Mouse (Mus musculus) forebrain, embryonic 11.5 days (tissue): ENCODE measurements around the gene Plb1. TPM values are rescaled to one million over a fixed set of nuclear protein-coding genes. Genes with fewer than 3 reads are reported as not detected.

Experiments used
- ATAC-seq: fragments of 200-750 bp; cut with Nextera tagmentation; replicated peaks from 2 replicates; pipeline ENCODE4 v1.8.0; 2017; ENCODE audit warnings: moderate TSS enrichment; ENCODE audit not compliant: low FRiP score
- DNase-seq: peaks from one replicate; pipeline ENCODE4 v3.0.0-alpha.2; 2017; ENCODE audit warnings: low spot score
- H3K27ac ChIP-seq: fragments of 300-500 bp; sonication (generic); 2 replicates; pipeline ENCODE4 v1.5.1; 2014; ENCODE audit warnings: low read depth, low read length
- H3K27me3 ChIP-seq: fragments of 300-500 bp; sonication (generic); 2 replicates; pipeline ENCODE4 v1.6.1; 2014; ENCODE audit warnings: mild to moderate bottlenecking, low read length, mixed read lengths; ENCODE audit not compliant: control insufficient read depth, insufficient read depth
- H3K36me3 ChIP-seq: fragments of 300-500 bp; sonication (generic); 2 replicates; pipeline ENCODE4 v1.6.1; 2014; ENCODE audit warnings: mild to moderate bottlenecking, low read length, moderate library complexity, mixed read lengths; ENCODE audit not compliant: control insufficient read depth, insufficient read depth
- H3K4me1 ChIP-seq: fragments of 300-500 bp; sonication (generic); replicated peaks from 2 replicates; pipeline ENCODE4 v1.6.1; 2014; ENCODE audit warnings: low read length, mixed read lengths; ENCODE audit not compliant: control insufficient read depth, insufficient read depth
- H3K4me2 ChIP-seq: fragments of 300-500 bp; sonication (generic); 2 replicates; pipeline ENCODE4 v1.6.1; 2014; ENCODE audit warnings: low read depth, mild to moderate bottlenecking, low read length, moderate library complexity, mixed read lengths; ENCODE audit not compliant: severe bottlenecking
- H3K4me3 ChIP-seq: fragments of 300-500 bp; sonication (generic); 2 replicates; pipeline ENCODE4 v1.5.1; 2014; ENCODE audit warnings: low read depth, low read length
- H3K9ac ChIP-seq: fragments of 300-500 bp; sonication (generic); 2 replicates; pipeline ENCODE4 v1.6.1; 2014; ENCODE audit warnings: low read length
- H3K9me3 ChIP-seq: fragments of 300-500 bp; sonication (generic); 2 replicates; pipeline ENCODE4 v1.6.1; 2016; ENCODE audit warnings: low read length, mixed read lengths; ENCODE audit not compliant: control insufficient read depth
- WGBS: fragments of 180-500 bp; shearing (Covaris S2); extraction: QIAGEN DNeasy Blood & Tissue Kit; methylation state at CpG from one replicate; pipeline ENCODE4 v1.1.7; 2014; 5-methylcytosine and 5-hydroxymethylcytosine counted together
- polyA plus RNA-seq: library from polyadenylated mRNA; unstranded; fragments of >200 nt; fragmentation: Nextera tagmentation; extraction: Ambion mirVana; gene quantifications from 2 replicates; pipeline ENCODE4 v1.2.1, GENCODE M21; 2014

The Plb1 gene
- polyA plus RNA-seq, 1 experiment from 2014 or later = 0.24 TPM

DNA sequence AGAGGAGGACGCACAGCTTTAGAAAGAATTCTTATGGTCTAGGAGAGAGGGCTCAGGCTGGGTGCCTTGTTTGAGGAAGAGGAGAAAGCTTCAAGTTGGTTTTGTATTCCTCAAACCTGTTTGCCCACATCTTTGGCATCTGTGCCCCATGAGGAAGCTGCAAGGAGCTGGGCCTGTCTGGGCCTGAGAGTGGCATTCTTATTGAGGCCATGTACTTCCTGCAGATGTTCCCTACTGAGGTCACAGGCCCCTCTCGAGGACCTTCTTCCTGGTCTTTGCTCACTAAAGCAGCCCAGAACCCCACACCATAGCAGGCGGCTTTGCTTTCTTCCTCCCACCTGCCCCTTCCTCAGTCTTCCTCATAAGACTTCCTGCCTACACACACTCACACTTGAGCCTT lies 33.4 kb upstream of the Plb1 start:
- Histone ChIP-seq H3K9ac (no peak overlapping the region), H3K4me3 (no peak overlapping the region), H3K27me3 (no peaks in the 10 kb centered on the region), H3K4me2 (no peak overlapping the region), H3K4me1 (no peaks in the 10 kb centered on the region), H3K36me3 (no peaks in the 10 kb centered on the region), H3K9me3 (no peaks in the 10 kb centered on the region), H3K27ac (no peak overlapping the region)
- 84% methylated on average over 3 of the region's 3 CpGs for WGBS
- DNase-seq = no peak
- ATAC-seq = no peak

DNA sequence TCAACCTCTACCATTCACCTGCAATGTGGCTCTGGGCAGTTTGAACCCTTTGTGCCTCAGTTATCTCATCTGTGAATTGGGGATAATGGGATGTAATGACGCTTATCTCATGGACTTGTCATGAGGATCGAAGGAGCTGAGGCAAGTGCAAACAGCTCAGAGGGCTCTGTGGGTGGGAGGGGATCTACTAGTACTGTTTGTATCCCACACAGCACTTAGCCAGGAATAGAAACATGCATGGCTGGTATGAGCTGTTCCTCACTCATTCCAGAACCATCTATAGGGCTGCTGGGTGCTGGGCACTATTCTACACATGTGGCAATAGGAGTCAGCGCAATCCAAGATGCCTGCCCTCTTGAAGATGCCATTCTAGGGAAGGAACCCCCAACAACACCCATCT lies 32.9 kb upstream of the Plb1 start:
- H3K4me2 ChIP-seq = no peak overlapping the region
- no peak for ATAC-seq
- 94% methylated on average over 3 of the region's 3 CpGs for WGBS

DNA sequence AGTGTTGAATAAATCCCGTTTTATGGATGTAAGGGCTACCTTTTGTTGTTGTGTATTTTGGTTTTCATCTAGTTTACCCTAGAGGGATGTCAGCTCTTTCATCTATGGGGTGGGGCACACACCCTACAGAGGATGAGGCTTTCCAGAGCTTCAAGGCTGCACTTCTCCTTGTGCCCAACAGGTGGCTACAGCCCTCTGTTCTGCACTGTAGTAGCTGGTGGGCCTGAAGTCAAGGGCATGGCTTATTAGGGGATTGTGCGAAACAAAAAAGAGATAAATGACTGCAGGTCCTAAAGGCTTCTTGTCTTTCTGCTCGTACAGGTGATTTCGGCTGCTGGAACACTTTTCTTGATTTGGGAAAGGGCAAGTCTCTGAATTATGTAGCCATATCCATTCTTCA lies 27.9 kb upstream of the Plb1 start:
- H3K9me3 ChIP-seq = no peaks in the 10 kb centered on the region
- no peak for DNase-seq
- H3K36me3 ChIP-seq = no peaks in the 10 kb centered on the region
- no peak overlapping the region for H3K4me2 ChIP-seq
- H3K4me3 ChIP-seq = no peak overlapping the region
- no peak for ATAC-seq
- H3K27ac ChIP-seq = no peak overlapping the region
- no peak overlapping the region for H3K9ac ChIP-seq
- H3K4me1 ChIP-seq = no peaks in the 10 kb centered on the region
- no peaks in the 10 kb centered on the region for H3K27me3 ChIP-seq
- WGBS = 75% methylated on average over 4 of the region's 4 CpGs

More for the DNA sequence above, 32.9 kb upstream of the Plb1 start:
- no peaks in the 10 kb centered on the region for H3K27me3 ChIP-seq
- H3K4me1 ChIP-seq = no peaks in the 10 kb centered on the region
- H3K9me3 ChIP-seq = no peaks in the 10 kb centered on the region
- no peak overlapping the region for H3K9ac ChIP-seq
- DNase-seq = no peak
- no peaks in the 10 kb centered on the region for H3K36me3 ChIP-seq
- no peak overlapping the region for H3K27ac ChIP-seq
- no peak overlapping the region for H3K4me3 ChIP-seq

DNA sequence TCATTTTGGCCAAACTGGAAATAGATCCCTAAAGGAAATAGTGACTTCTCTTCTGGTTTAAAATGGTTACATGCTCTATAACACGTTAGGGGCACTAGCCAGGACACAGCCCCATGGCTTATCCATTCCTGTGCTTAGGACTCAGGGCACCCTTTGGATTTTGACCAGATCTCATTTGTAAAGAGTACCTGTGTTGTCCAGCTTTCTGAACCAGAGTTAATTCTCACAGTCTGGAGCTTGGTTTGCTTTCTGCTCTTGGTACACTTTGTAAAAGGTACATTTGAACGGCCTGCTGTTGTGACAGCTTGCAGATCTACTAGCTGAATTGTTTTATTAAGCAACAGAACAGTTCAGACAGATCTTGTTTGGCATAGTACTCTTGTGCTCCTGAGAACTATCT lies 25.8 kb upstream of the Plb1 start:
- H3K4me1 ChIP-seq = no peaks in the 10 kb centered on the region
- 81% methylated on average over 2 of the region's 2 CpGs for WGBS
- H3K36me3 ChIP-seq = no peaks in the 10 kb centered on the region
- no peak overlapping the region for H3K9ac ChIP-seq
- ATAC-seq (no peak), DNase-seq (no peak)
- no peak overlapping the region for H3K4me2 ChIP-seq
- no peak overlapping the region for H3K4me3 ChIP-seq
- no peaks in the 10 kb centered on the region for H3K27me3 ChIP-seq
- H3K9me3 ChIP-seq = no peaks in the 10 kb centered on the region
- H3K27ac ChIP-seq = no peak overlapping the region

DNA sequence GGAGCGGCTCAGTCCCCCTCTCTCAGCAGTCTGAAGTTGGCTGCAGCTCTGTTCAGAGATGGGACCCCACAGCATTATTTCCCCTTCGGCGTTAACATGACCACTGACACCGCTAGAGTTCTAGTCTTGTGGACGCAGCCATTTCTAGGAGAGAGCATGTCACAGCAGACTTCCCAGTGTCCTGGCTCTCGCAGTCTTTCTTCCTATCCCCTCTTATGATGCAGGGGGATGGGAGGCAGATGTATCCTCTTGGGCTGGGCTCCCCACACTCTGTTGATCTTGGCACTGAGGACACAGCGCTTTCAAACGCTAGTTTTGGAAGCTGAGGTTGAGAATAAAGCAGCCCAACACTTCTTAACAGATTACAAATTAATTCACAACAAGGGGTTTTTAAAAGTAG lies 24.0 kb upstream of the Plb1 start:
- 82% methylated on average over 8 of the region's 8 CpGs for WGBS
- H3K36me3 ChIP-seq = no peaks in the 10 kb centered on the region
- H3K4me2 ChIP-seq = no peak overlapping the region
- no peak overlapping the region for H3K9ac ChIP-seq
- H3K4me1 ChIP-seq = no peaks in the 10 kb centered on the region
- no peak overlapping the region for H3K4me3 ChIP-seq
- no peaks in the 10 kb centered on the region for H3K9me3 ChIP-seq
- no peak for DNase-seq
- H3K27ac ChIP-seq = no peak overlapping the region
- no peak for ATAC-seq
- H3K27me3 ChIP-seq = no peaks in the 10 kb centered on the region

GRCm38 (mm10) chr5:32211011-32211410 lies 21.5 kb upstream of the Plb1 start:
- ATAC-seq = no peak
- 56% methylated on average over 2 of the region's 2 CpGs for WGBS
- no peak overlapping the region for H3K27ac ChIP-seq

DNA sequence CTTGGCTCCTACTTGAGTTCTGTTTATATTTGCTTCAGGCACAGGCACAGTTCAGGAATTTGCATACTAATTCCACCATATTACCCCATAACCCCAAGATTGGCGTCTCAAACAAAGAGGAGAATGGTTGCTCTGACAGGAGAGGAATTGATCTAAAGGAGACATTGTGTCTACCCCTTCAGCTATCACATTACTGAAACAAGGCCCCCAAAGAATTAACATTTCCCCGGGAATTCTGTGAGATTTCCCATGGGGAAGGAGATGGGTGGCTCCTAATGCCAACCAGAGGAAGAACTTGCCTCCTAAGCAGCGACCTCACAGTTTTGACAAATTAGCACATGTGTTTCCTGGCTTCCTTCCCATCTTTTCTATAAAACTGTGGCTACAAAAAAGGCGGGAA lies 18.8 kb upstream of the Plb1 start:
- Histone ChIP-seq H3K27ac (no peak overlapping the region), H3K4me2 (no peak overlapping the region), H3K36me3 (no peaks in the 10 kb centered on the region), H3K4me3 (no peak overlapping the region), H3K9ac (no peak overlapping the region), H3K4me1 (no peaks in the 10 kb centered on the region), H3K27me3 (no peaks in the 10 kb centered on the region), H3K9me3 (no peaks in the 10 kb centered on the region)
- DNase-seq (no peak), ATAC-seq (no peak)
- WGBS = 51% methylated on average over 4 of the region's 4 CpGs

More at GRCm38 (mm10) chr5:32211011-32211410, 21.5 kb upstream of the Plb1 start:
- no peak overlapping the region for H3K4me3 ChIP-seq
- H3K36me3 ChIP-seq = no peaks in the 10 kb centered on the region
- H3K9ac ChIP-seq = no peak overlapping the region
- H3K27me3 ChIP-seq = no peaks in the 10 kb centered on the region
- no peak overlapping the region for H3K4me2 ChIP-seq
- no peak for DNase-seq
- H3K9me3 ChIP-seq = no peaks in the 10 kb centered on the region
- H3K4me1 ChIP-seq = no peaks in the 10 kb centered on the region

GRCm38 (mm10) chr5:32215510-32215909 lies 17.0 kb upstream of the Plb1 start:
- no peak overlapping the region for H3K4me2 ChIP-seq
- no peak for ATAC-seq
- 73% methylated on average over 10 of the region's 10 CpGs for WGBS

DNA sequence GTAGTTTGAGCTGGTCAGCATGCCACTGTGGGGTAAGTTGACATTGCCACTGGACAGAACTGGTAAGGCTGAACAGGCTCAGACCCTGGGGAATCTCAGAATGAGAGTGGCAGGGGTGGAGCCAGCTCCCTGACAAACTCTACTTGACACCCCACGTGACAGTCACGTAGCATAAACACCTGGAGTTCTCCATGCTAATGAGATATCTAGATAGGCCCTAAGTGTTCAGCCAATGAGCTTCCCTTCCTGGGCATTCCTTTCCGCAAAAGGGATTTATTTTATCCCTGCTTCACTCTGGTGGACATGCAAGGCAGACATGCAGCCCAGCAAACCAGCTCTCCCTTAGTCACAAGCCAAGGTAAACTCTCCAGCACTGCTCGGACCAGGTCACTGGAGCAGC lies 16.0 kb upstream of the Plb1 start:
- Histone ChIP-seq H3K36me3 (no peaks in the 10 kb centered on the region), H3K27me3 (no peaks in the 10 kb centered on the region), H3K4me2 (no peak overlapping the region), H3K27ac (no peak overlapping the region), H3K9me3 (no peaks in the 10 kb centered on the region), H3K4me3 (no peak overlapping the region), H3K4me1 (no peaks in the 10 kb centered on the region), H3K9ac (no peak overlapping the region)
- no peak for DNase-seq
- ATAC-seq = no peak
- 75% methylated on average over 4 of the region's 4 CpGs for WGBS

More at GRCm38 (mm10) chr5:32215510-32215909, 17.0 kb upstream of the Plb1 start:
- Histone ChIP-seq H3K4me3 (no peak overlapping the region), H3K9ac (no peak overlapping the region), H3K9me3 (no peaks in the 10 kb centered on the region), H3K36me3 (no peaks in the 10 kb centered on the region), H3K27me3 (no peaks in the 10 kb centered on the region), H3K27ac (no peak overlapping the region), H3K4me1 (no peaks in the 10 kb centered on the region)
- DNase-seq = peak; percentile 78
